Mouse (Mus musculus) fibroblast of lung, adult 2 months (primary cell): ENCODE measurements around the gene Lbr.

Source experiments
- DNase-seq: peaks from one replicate; pipeline ENCODE4 v3.0.0-alpha.2; 2011; ENCODE audit warnings: low read depth

Gene Lbr

DNA sequence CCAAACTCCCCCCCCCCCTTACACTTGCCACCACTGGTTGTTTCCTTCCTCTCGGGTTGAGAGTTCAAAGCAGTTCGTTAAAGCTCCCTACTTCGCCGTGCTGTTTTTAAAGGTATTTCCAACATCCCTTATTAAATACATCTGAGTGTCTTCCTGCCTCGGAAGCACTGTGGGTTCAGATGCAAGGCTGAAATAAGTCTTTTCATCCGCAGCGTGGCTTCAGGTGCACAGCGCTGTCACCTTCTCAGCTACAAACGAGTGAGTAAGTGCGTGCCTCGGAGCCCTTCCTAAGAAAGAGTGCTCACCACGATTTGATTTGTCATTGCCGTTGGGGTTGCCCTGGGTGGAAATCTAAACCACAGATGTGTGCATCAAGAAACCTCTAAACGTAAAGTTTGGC lies at the start of gene Lbr:
Gene Lbr (minus strand): TSS at position 266 of the 400 bp plus-strand sequence.
- DNase-seq: no peak

DNA sequence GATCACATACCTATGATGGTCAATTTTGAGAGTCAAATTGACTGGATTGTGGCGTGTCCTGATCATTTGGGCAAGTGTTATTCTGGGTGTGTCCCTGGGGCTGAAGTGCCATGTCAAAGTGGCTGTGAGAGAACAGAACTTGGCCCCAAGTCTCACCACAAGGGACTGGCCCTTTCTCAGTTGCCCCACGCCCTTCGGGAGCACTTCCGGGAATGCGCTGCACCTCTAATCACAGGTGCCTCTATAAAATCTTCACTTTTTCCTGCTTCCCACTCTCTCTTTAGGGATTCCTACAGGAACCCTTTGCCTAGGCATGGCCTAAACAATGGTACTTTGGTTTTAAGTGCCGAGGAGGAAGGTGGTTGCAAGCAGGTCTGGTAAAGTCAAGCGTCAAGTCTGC lies 46.8 kb upstream of the Lbr start:
- no peak for DNase-seq

DNA sequence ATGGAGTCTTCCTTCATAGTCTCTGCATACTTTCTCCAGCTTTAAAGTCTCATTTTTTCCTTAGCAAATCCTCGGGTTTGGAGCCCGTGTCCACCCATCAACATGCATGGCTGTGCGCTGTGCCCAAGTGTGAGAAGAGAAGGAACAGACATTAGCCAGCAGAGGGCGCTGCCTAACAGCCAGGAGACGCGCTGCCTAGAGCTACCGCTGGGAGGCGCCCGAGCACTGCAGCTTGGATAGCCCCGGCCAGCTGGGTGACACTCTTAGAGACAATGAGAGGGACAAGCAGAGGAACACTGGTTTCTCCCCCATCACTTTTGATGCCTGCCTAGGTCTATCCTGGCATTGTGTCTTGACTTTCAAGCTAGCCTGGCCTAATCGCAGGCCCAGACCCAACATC lies 46.0 kb upstream of the Lbr start:
- no peak for DNase-seq

DNA sequence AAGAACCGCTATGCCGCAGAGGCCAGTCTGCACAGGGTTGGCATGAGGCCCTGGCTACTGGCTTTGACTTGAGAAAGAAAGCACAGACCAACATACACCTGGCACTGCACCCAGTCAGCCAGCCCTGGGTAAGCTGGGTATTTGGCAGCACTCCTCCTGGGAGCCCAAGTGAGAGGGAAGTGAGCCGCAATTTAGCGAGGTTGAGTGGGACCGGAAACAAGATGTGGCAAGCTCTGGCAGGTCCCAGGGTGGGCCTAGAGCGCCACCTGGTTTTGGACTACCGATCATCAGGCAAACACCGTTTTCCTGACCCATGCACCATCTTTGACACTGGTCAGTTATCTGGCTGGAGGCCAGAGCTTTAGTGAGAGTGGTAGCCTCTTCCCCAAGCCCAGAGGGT lies 38.7 kb upstream of the Lbr start:
- peak; percentile 83 for DNase-seq

DNA sequence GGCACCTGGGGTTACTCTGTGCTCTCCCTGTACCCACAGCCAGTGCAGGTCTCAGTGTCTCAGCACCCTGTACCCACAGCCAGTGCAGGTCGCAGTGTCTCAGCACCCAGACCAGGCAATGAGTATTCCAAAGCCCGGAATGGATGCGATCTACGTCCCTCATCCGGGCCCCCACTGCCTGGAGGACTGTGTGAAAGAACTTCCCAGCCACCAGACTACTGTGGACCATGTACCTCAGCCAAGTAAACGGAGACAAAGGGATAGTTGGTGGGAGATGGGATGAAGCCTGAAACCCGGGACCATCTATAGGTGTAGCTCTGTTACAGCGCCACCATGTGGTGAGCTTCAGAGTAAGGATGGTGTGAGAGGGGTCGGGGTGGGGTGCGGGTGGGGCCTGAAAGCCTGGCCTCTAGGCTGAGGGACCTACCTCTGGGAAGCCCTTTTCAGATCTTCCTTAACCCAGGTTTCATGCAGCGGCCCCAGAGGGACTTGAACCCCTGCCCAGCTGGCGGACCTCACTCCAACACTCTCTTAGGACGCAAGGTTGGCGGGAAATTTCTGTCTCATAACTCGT lies 38.0 kb upstream of the Lbr start:
- DNase-seq: no peak

DNA sequence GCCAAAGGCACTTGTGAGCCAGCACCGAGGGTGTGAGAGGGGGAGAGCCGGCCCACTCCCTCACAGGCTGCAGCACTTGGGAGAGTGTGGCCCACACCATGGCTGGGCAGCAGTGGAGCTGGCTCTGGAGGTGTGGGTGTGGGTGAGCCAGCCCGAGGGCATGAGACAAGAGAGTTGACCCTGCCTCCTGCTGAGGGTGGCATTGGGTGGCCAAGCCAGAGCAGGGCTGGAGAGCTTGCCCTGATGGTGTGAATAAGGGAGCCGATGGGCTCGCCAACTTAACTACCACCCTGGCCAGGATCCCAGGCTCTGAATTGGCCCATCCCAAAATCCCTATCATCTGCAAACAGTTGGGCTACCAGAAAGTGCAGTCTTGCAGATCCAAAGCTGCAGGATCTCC lies 35.6 kb upstream of the Lbr start:
- DNase-seq: no peak

DNA sequence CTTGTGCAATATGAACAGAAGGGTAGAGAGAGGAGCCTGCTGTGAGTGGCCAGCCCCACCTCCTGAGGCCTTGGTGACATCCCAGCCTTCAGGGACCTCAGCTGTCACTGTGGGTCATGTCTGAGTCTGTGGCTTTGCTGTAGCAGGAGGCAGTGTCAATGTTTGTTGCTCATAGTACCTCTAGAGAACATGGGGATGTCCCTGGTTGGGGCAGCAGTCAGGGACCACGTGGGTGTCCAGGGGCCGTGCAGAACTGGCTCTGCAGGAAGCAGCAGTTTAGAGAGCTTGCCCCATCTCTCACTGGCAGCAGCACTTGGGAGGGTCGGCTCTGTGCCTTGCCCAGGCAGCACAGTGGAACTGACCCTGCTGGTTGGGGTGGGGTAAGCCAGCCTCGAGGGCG lies 34.2 kb upstream of the Lbr start:
- no peak for DNase-seq

DNA sequence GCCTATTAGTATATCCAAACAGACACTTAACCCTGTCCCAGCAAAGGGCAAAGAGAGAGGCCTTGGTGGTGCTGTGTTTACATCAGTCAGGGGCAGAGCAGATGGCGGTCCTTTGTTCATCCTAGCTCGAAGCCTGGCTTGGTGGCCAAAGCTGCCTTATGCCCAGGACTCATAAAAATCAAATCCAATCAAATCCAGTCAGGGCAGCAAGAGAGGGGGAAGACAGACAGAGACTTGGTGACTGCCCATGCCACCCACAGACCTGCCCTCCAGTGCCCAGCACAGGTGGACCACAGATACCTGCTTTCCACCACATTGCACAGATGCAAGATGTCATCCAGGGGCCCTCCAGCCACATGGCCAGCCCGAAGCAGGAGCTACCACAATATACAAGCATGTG lies 33.8 kb upstream of the Lbr start:
- no peak for DNase-seq

DNA sequence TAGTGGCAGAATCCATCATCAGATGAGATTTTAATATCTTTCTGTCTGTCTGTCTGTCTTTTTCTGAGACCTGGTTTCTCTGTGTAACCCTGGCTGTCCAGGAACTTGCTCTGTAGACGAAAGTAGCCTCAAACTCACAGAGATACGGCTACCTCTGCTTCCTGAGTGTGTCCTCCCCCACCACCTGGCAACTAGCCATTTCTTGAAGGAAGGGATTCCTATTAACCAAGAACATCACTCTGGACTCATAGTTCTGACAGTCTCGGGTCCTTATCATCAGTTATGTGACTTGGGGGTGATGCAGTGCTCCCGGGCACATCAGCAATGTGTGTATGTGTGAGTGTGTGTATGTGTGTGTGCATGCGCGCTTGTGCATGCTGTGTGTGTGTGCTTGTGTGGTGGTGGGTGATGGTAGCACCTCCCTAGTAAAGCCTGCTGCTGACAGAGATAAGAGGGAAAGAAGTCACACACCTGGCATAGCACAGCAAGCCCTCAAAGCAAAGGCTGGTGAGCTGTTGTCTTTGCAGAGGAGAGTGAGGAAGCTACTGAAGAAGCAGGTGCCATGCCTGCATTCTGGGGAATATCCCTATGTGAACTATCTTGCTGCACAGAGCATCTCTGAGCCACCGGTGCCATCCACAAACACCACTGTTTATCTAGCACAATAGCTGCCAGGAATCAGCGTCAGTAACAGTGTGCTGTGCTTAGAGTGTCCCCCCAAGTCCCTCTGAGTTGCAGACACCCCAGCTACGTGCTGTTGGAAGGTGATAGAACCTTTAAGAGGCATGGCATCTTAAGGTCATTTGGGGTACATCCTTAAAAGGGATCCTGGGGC lies 30.5 kb upstream of the Lbr start:
- DNase-seq: no peak

DNA sequence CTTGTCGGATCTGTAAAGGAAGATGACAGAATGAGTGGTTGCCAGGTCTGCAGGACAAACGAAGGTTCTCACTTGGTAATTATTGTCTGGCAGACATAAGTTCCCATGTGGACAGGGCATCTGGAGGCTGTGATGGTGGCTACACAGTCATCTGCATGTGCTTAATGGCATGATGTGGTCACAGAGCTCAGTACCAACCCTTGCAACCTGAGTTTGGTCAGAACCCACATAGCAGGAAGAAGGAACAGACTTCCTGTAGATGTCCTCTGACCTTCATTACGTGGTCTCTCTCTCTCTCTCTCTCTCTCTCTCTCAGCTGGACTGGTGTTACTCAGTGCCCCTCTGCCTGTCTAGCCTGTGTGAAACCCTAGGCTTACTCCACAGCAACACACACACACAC lies 29.8 kb upstream of the Lbr start:
- no peak for DNase-seq

DNA sequence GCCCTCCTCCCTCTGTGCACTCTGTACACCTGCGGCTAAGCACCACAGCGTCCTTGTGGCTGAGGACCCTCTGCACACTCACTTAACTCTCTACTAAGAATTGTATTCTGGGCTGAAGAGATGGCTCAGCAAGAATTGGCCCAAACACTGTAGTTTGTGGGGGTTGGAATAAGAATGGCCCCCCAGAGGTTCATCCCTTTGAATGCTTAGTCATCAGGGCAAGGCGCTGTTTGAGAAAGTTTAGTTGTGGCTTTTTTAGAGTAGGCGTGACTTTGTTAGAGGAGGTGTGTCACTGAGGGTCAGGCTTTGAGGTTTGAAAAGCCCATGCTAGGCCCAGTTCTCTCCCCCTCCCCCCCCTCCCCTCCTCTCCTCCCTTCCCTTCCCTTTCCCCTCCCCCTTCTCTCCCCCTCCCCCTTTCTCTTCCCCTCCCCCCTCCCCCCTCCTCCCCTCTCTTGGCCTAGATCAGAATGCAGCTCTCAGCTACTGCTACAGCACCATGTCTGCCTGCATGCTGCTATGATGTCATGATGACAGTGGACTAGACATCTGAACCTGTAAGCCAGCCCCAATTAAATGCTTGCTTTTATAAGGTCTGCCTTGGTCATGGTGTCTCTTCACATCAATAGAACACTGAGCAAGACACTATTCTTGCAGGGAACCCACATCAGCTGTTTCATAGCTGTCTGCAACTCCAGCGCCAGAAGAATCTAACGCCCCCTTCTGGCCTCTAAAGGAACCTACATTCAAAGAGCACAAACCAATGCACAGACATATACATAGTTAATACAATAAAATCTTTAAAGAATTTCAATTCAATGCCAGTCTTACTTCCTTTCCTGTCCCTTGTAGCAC lies 23.8 kb upstream of the Lbr start:
- no peak for DNase-seq

DNA sequence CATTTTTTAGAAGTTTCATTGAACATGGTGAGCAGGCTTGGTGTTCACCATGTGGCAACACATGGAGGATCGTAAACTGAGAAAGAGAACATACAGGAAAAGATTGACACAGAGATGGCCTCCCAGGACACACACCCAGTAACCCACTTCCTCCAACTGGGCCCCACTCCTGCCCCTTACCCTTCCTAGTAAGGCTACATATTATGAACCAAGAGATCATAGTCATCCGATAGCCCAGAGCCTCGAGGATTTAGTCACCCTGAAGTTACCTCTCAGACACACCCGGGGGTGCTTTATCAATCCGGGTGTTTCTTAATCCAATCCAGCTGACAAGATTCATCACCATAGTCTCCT lies 23.0 kb upstream of the Lbr start:
- DNase-seq: no peak

DNA sequence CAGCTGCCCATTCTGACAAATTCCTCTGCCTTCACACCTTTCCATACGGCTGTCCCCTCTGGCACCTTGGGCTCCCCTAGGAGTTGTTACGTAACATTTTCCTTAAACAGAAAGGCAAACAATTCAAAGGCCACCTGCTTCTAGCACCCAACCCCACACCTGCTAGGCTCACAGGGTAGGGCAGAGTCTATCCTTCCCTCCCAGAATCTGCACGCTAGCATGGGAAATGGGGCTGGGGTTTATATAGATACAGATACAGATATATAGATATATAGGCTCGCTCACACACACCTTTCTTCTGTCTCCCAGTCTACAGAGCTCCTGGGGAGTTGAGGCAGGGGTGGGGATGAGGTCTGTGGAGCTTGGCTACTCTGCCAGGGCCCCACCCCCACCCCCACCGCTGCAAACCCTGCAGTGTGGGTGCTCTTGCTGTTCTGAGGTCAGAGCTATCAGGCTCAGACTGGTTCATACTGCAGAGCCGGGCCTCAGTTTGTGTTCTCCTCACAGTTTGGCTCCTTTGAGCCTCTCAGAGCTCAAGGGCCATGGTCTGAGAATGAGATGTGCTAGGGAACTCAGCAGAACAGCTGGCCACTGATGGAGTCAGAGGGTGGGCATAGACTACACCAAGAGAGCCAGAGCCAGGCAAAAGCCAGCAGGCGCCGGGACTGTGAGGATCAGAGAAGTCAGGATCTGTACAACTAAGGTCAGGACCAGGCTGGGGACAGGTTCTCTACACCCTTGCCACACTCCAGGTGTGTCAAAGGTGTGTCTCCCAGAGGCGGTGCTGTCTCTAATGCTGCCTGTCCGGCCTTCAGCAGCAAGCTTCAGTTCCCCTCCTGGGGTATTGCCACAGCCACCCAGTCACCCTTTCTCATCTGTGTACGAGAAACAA lies 22.4 kb upstream of the Lbr start:
- DNase-seq: no peak

DNA sequence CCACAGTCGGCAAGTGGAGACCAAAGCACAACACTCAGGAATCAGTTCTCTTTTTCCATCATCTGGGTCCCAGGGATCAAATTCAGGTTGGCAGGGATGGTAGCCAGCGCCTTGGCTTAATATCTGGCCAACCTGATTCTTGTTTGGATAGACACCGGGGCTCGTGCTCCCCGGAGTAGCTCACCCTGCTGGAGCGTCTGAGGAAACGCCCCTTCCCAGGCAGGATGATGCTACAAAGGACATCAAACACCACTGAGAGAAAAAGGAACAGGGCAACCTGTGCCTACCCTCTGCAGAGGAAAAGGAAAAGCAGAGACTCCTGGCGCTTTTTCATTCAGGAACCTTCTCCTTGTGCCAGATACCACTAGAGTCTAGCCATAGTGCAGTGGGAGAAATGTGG lies 20.6 kb upstream of the Lbr start:
- no peak for DNase-seq

DNA sequence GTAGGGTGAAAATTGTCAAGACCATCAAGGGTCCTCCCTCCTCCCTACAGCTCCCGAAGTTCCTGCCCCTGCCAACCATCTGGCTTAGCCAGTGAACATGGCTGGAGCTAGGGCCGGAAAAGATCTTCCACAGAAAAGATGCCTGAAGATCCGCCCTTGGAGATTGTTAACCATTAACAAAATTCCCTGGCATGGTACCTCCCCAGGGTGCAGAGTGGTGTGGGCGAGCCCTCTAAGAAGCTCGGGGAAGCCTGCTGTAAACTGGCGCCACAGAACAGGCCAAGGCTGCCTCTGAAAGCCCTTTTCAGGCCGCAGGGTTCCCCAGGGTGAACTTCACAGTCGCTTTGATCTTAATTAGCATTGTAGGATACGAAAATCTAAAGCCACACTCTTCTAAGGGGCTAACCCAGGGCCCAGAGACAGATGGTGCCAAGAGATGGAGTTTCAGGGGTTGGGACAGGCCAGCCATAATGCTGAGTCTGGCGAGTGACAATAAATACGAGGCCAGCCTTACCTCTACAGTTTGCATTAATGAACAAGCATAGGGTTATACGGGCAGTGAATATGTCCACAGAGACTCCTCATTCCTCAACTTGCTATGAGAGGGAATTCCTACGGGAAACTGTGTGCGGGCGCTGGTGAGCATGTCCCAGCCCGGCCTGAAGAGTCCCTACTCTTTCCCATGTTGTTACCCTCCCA lies 20.0 kb upstream of the Lbr start:
- no peak for DNase-seq

DNA sequence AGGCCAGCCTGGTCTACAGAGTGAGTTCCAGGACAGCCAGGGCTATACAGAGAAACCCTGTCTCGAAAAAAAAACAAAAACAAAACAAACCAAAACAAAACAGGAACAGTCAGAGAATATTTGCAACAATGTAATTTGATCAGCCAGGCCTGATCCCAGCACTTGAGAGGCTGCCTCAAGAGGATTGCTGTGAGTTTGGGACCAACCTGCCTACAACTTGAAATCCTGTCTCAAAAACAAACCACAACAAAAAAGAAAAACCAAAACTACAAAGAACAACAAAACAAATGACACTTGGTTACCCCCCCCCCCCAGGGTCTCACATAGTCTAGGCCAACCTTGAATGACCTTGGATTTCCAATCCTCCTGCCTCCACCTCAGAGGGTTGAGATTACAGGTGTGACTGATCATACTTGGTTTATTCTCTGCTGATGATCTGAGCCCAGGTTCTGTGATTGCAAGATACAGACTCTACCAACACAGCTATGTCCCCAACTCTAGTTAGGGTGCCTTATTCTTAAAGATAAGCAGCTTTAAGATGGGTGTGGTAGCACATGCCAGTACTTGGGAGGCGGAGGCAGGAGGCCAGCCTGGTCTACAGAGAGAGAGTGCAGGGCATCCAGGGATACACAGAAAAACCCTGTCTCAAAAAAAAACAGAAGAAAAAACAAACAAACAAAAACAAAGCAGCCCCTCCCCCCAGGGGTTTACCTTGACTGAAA lies 18.5 kb upstream of the Lbr start:
- DNase-seq: no peak

DNA sequence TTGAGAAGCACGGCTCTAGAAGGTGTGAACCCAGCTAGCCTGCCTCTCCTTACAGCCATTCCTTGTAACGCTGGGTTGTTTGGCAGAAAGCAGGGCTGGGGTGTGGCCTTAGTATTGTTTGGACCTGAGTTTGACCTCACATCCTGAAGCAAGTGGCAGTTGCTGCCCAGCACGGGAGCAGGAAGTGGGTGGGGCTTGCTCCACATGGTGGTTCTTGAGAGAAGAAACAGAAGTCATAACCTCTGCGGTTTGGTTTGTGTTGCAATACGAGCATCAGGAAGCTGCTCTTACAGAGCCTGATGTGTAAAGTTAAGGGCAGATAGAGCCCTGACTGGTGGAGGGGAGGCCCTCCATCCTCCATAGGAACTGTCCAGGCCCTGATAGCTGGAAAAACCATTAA lies 17.8 kb upstream of the Lbr start:
- DNase-seq: peak; percentile 76

DNA sequence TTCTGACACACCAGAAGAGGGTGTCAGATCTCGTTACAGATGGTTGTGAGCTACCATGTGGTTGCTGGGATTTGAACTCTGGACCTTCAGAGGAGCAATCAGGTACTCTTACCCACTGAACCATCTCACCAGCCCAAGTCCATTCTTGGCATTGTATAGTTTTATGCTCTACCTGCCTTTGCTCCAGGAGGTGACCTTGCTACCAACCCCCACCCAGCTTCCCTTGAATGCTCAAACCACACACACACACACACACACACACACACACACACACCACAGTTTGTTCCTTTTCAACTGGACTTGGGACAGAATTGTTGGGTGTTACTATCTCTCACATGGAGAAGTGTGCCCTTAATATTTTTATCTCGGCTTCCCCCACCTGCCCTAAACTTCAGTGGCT lies 13.5 kb upstream of the Lbr start:
- DNase-seq: no peak

DNA sequence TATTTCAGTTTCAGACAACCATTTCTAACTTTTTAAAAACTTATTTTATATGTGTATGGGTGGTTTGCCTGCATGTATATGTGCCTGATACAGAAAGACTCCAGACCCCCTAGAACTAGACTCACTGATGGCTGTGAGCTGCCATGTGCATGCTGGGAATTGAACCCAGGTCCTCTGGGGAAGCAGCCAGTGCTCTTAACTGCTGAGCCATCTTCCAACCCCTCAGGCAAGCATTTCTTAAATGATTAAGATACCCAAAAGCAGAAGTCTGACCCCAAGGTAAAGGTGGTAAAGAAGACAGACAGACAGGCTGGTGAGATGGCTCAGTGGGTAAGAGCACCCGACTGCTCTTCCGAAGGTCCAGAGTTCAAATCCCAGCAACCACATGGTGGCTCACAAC lies 12.0 kb upstream of the Lbr start:
- no peak for DNase-seq

DNA sequence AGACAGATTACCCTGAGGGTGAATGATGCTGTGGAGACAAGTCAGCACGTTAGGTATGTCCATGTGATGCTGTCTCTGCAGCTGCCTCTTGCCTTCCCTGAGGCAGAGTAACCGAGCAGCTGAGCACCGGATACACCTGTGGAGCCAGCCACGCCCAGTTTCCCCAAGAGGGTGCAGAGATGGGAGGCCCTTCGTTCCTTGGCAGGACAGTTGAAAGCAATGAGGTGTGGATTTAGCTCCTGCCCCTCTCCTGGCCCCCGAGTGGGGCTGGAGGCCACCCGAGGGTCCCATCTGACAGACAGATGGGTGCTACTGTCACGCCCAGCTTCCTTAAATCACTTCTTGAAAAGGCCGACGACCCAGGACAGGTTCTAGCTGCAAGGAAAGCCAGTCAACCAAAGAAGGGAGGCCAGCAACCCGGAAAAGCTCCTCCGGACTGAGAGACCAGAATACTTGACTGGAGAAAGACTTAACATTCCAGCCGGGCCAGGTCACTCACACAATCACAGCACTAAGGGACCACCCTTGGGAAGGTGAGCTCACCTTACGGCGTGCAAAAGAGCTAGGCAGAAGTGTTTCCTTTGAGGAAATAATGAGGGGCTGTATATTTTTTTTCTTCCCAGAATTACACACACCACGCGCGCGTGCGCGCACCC lies 10.4 kb upstream of the Lbr start:
- DNase-seq: no peak
